8 mouse cellular contexts compared by ENCODE assay signal in the genomic region with DNA sequence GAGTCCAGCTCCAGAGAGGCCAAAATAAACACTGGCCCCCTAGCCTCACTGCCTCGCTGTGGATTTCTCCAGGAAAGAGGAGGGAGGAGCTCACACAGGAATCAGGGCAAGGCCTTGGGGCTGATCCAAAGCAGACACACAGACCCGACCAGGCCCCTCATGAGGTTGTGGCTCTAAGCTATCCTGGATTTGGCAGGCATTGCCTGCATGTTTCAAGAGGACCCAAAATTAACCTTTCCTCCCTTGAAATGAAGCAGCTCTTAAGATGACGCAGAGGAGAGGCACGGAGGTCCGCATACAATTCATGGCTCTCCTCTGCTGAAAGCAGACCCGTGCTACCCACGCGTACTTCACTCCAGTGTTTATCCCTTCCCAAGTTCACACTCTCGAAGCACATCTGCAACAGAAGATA. TPM values are rescaled to one million over a fixed set of nuclear protein-coding genes. Genes with fewer than 3 reads are reported as not detected.
DNase-seq lines count a peak whose midpoint lies in the region; ATAC-seq lines count a peak whose summit lies in the region.

No protein-coding gene starts in this region.

- peak; percentile 44 for DNase-seq in adrenal gland, adult 2 months
- DNase-seq in adrenal gland, adult 18-20 months (ENCODE audit: low spot score in 2 of 2): no peak
- peak; percentile 99 for DNase-seq in heart, adult 11 months
- peak; percentile 59 for DNase-seq in kidney, adult 9 months
- DNase-seq in ovary, adult 18-20 months (ENCODE audit: low spot score): peak; percentile 61

- no peak for ATAC-seq in activated CD4-positive, CD25-positive, alpha-beta regulatory T cell, adult 4 months
- ATAC-seq in megakaryocyte-erythroid progenitor cell, adult 5-6 weeks (replicated peaks; ENCODE audit: low FRiP score, low TSS enrichment, poor library complexity, severe bottlenecking): no peak
- no peak for ATAC-seq in frontal cortex, adult (ENCODE audit: low TSS enrichment)

RNA-seq across cellular contexts. Expression of a gene that starts 46.5 kb away (rescaled TPM):
- 10 to 100 TPM; 17.2 to 23.0 TPM for total RNA-seq in adrenal gland, adult 2 months (2021)
- polyA plus RNA-seq in adrenal gland, adult 2 months (2012; rRNA removed): 2.7 and 3.3 TPM in 2 replicates
- 10 to 100 TPM; 16.3 to 23.5 TPM for total RNA-seq in adrenal gland, adult 18-20 months (2021)
- under 1 TPM in 1 of 2 experiments, not detected in 1; 0.08 TPM for polyA plus RNA-seq in activated CD4-positive, CD25-positive, alpha-beta regulatory T cell, adult 4 months (2017; shearing (Covaris generic))
- total RNA-seq in megakaryocyte-erythroid progenitor cell, adult 5-6 weeks (2014; fragmentation: Nextera tagmentation): not detected in 2 replicates
- not detected in 2 replicates for total RNA-seq in megakaryocyte-erythroid progenitor cell, adult 5-6 weeks (2017)

Comparison
In these comparisons a context has a peak if more than half of its experiments do, and no peak if none do; other contexts are left out.
1. DNase-seq: peak in adrenal gland, adult 2 months (single experiment), heart, adult 11 months (single experiment), kidney, adult 9 months (single experiment) and ovary, adult 18-20 months (single experiment); none in adrenal gland, adult 18-20 months (0 of 2).
2. RNA of a gene that starts 46.5 kb away (total RNA-seq): 16.3 to 23.5 TPM in adrenal gland, adult 18-20 months and 17.2 to 23.0 TPM in adrenal gland, adult 2 months; not detected in megakaryocyte-erythroid progenitor cell, adult 5-6 weeks; every median in the first group is over 10 times any median in the second.